Mouse (Mus musculus): ENCODE data around the gene Fscn3. TPM values are rescaled to one million over a fixed set of nuclear protein-coding genes. Genes with fewer than 3 reads are reported as not detected.

Gene Fscn3
- polyA plus RNA-seq, 1 experiment from 2014 or later, result not detected

DNA sequence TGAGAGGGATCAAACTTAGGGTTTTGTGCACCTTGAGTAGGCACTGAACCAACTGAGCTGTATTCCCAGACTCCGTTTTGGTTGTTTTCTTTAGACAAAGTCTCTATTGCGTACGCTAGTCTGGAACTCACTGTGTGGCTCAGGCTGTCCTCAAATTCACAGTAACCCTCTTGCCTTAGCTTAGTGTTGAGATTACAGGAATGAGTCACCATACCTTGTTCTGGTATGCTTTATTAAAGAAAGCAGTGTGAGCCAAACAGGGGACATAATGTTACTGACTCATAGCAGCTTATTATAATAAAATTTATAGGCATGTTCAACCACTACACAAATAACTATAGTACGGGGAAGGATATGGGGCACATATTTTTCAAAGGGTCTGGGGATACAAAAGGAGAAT, 46.6 kb downstream of the Fscn3 start:
- no peak for ATAC-seq (ENCODE audit: low FRiP score)
- H3K27ac ChIP-seq, result no peak overlapping the region
- H3K36me3 ChIP-seq, result no peaks in the 10 kb centered on the region
- WGBS, result 86% methylated on average over 4 of the region's 4 CpGs
- no peaks in the 10 kb centered on the region for H3K9me3 ChIP-seq (replicated peaks)
- 0 out of 2 replicates have a peak, but pooled peaks cover 4% of the 10 kb centered on the region for H3K4me1 ChIP-seq
- H3K4me3 ChIP-seq, result no peak overlapping the region
- H3K27me3 ChIP-seq, result no peaks in the 10 kb centered on the region
- H3K9ac ChIP-seq, result no peak overlapping the region
- no peak overlapping the region for H3K4me2 ChIP-seq (replicated peaks)

DNA sequence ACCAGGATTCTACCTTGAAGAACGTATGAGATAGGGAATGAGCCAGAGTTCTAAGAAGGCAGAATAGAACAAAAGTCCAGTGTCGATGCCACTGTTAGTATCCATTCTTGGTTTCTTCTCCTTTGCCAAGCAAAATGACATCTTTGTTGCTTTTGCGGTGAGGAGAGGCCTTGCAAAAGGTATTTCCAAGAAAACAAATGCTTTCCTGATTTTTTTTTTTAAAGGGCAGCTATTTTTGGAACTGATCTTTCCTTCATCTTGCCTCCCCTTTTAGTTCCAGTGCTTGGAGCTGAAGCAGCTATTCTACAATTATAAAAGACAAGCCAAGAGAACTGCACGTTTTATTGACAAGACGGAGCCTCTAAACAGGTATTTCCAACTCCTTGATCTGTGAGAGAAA, 47.2 kb downstream of the Fscn3 start, which contains the start of gene Snd1:
TSS of gene Snd1 (plus strand) at position 301 of the 400 bp plus-strand sequence.
- no peaks in the 10 kb centered on the region for H3K9me3 ChIP-seq (replicated peaks)
- ATAC-seq (ENCODE audit: low FRiP score), result no peak
- H3K9ac ChIP-seq, result no peak within 1 kb of the TSS
- 81% methylated on average over 5 of the region's 5 CpGs for WGBS
- no peaks in the 10 kb centered on the region for H3K27me3 ChIP-seq
- 0 out of 2 replicates have a peak, but pooled peaks cover 7% of the 10 kb centered on the region for H3K4me1 ChIP-seq
- H3K27ac ChIP-seq, result no peak within 1 kb of the TSS
- no peak within 1 kb of the TSS for H3K4me3 ChIP-seq
- no peak within 1 kb of the TSS for H3K4me2 ChIP-seq (replicated peaks)
- no peaks in the 10 kb centered on the region for H3K36me3 ChIP-seq

DNA sequence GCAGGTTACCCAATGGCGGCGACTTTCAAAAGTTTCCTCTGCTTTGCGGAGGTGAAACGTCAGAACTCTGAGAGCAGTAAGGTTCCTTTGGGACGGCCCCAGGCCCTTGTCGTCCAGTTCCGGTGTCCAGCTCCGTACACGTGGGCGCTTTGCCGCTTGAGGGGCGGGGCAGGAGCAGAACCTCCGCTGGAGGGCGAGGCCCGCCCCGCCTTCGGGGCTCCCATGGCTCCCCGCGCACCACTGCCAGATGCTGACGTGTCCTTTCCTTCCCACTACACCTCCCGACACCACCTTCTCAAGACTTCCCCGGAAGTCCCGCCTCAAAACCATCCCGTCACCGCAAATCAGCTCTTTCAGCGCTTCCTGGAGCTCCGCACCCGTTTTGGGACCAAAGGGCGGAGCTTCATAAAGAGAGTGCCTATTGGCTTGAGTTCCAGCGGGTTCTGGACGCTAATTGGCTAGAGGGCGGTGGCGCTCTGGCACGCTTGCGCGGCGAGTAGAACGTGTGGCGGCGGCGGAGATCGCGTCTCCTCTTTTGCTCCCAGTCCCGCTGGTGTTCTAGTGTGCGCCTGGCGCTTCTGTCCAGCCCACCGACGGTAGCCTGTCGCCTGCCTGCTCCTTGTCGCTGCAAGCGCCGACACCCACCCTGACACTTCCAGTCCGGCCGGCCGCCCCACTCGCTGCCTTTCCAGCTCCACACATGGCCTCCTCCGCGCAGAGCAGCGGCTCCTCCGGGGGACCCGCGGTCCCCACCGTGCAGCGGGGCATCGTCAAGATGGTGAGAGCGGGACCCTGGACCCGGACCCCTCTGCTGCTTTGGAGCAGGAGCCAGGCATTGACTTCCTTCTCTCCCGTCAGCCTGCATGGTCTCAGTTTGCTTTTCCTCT, 52.5 kb downstream of the Fscn3 start:
- peak overlapping the region; percentile 81 for H3K27ac ChIP-seq

DNA sequence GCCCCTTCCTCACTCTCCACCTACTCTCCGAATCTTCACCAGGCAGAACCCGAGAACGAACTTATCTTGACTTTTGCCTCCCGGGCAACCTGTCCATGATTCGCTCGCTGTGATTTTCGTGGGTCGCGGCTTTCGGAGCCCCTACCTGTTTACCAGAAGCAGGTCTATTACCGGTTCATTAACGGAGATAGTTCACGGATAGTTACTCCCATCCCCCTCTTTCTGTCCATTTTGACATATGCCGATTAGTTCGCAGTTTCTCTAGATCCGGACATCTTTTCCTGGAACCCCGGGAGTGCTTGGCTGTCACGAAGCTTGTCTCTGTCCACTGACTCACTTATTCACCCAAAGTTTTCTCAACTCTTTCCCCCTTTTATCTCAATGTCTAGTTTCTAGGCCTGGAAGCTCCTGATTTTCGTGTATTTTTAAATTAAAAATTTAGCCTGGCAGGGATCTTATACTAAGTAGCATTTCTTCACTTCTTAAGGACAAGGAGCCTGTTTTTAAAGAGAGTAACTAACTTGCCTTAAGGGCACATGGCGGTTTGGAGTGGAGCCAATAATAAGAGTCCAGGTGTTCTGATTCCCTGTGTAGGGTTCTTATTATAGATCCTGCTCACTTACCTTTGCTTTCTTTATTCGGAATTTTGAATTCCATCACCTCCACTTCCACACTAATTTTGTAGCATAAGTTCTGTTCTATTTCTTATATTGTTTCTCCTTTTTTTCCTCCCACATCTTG, 53.3 kb downstream of the Fscn3 start:
- 8% methylated on average over 21 of the region's 21 CpGs for WGBS
- H3K36me3 ChIP-seq, result 0 out of 2 replicates have a peak, but pooled peaks cover 4% of the 10 kb centered on the region
- no peak for ATAC-seq (ENCODE audit: low FRiP score)
- peaks cover 28% of the 10 kb centered on the region for H3K4me1 ChIP-seq
- peak overlapping the region; percentile 81; the same call in 1 of the 2 replicates for H3K27ac ChIP-seq
- H3K9ac ChIP-seq, result peak overlapping the region; percentile 80
- peak overlapping the region; percentile 77 for H3K4me2 ChIP-seq (replicated peaks)
- peak overlapping the region; percentile 93 for H3K4me3 ChIP-seq
- no peaks in the 10 kb centered on the region for H3K9me3 ChIP-seq (replicated peaks)
- H3K27me3 ChIP-seq, result no peaks in the 10 kb centered on the region

More for the DNA sequence above, 52.5 kb downstream of the Fscn3 start:
- H3K9ac ChIP-seq, result peak overlapping the region; percentile 80
- ATAC-seq (ENCODE audit: low FRiP score), result peak; percentile 100
- no peaks in the 10 kb centered on the region for H3K9me3 ChIP-seq (replicated peaks)
- H3K27me3 ChIP-seq, result no peaks in the 10 kb centered on the region
- peaks cover 24% of the 10 kb centered on the region for H3K4me1 ChIP-seq
- WGBS, result under 1% methylated on average over 68 of the region's 68 CpGs
- 0 out of 2 replicates have a peak, but pooled peaks cover 4% of the 10 kb centered on the region for H3K36me3 ChIP-seq
- H3K4me2 ChIP-seq (replicated peaks), result peak overlapping the region; percentile 77
- H3K4me3 ChIP-seq, result peak overlapping the region; percentile 93

DNA sequence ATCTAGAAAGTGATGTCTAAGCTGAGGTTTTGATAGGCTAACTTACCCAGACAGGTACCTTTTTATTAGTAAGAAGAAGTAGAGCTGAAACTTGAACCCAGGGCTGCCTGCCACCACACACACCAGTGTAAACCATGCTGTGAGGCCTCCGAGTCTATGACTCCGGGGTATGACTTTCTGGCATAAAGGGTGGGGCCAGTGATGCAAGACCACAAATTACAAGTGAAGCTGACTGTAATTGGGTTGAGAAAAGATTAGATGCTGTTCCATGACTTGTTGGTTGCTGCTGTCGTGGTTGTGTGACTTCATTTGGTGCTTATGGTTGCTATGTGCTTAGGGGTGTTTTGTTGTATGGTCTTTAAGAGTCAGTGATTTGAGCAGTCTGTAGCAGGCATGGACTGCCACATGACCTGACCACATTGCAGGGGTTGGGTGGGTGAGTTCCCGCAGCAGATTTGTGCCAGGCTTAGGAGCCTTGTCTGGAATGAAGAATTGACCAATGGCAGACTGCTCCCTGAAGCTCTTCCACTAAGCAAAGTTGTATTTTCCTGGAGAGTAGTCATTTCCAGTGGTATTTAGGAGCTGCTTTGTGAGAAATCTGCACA, 55.2 kb downstream of the Fscn3 start:
- 88% methylated on average over 4 of the region's 4 CpGs for WGBS
- peaks cover 28% of the 10 kb centered on the region for H3K4me1 ChIP-seq
- no peak for ATAC-seq (ENCODE audit: low FRiP score)
- H3K9ac ChIP-seq, result no peak overlapping the region
- 0 out of 2 replicates have a peak, but pooled peaks cover 4% of the 10 kb centered on the region for H3K36me3 ChIP-seq
- H3K27me3 ChIP-seq, result no peaks in the 10 kb centered on the region
- H3K9me3 ChIP-seq (replicated peaks), result no peaks in the 10 kb centered on the region
- H3K27ac ChIP-seq, result no peak overlapping the region
- no peak overlapping the region for H3K4me2 ChIP-seq (replicated peaks)
- no peak overlapping the region for H3K4me3 ChIP-seq

DNA sequence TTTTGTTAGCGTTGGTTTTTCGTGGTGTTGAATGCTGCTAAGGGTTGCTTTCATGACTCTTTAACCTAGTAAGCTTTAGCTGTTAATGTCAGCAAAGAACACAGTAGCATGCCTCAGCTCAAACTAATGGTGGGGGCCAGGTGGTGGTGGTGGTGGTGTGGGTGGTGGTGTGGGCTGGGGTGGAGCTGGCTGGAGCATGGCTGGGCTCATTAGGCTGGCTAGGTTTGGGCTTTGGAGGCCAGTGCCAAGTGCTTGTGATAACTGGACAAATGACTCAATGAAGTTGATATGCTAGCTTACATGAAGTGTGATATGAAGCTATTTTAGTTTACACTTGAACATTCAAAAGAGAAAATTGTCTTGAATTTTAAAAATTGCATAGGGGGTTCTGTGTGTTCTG, 58.4 kb downstream of the Fscn3 start:
- ATAC-seq (ENCODE audit: low FRiP score), result no peak
- Histone ChIP-seq H3K27me3 (no peaks in the 10 kb centered on the region), H3K27ac (no peak overlapping the region), H3K4me3 (no peak overlapping the region), H3K9ac (no peak overlapping the region), H3K4me2 (replicated peaks) (no peak overlapping the region), H3K9me3 (replicated peaks) (no peaks in the 10 kb centered on the region), H3K36me3 (0 out of 2 replicates have a peak, but pooled peaks cover 11% of the 10 kb centered on the region), H3K4me1 (peaks cover 19% of the 10 kb centered on the region)
- 95% methylated on average over 2 of the region's 2 CpGs for WGBS

DNA sequence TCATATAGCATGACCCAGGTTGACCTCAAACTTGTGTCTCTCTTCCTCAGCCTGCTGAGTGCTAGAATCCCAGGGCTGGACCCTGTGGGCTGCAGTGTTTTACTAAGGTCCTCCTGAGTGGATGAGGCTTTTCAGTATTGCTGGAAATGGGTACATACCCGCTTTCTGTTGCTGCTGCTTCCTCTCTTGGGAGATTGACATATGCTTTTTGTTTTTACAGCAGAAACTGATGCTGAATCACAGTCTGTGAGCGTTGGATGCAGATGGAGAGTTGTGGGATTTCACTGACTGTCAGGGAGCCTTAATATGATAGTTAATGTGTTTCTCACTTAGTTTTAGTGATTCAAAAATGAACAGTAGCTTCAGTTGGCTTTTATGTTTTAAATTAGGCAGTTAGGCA, 58.9 kb downstream of the Fscn3 start:
- H3K36me3 ChIP-seq, result 0 out of 2 replicates have a peak, but pooled peaks cover 11% of the 10 kb centered on the region
- no peaks in the 10 kb centered on the region for H3K27me3 ChIP-seq
- no peaks in the 10 kb centered on the region for H3K9me3 ChIP-seq (replicated peaks)
- no peak overlapping the region for H3K4me2 ChIP-seq (replicated peaks)
- H3K27ac ChIP-seq, result no peak overlapping the region
- no peak for ATAC-seq (ENCODE audit: low FRiP score)
- H3K4me1 ChIP-seq, result peaks cover 14% of the 10 kb centered on the region
- no peak overlapping the region for H3K4me3 ChIP-seq
- no peak overlapping the region for H3K9ac ChIP-seq
- WGBS, result 67% methylated on average over 2 of the region's 2 CpGs

DNA sequence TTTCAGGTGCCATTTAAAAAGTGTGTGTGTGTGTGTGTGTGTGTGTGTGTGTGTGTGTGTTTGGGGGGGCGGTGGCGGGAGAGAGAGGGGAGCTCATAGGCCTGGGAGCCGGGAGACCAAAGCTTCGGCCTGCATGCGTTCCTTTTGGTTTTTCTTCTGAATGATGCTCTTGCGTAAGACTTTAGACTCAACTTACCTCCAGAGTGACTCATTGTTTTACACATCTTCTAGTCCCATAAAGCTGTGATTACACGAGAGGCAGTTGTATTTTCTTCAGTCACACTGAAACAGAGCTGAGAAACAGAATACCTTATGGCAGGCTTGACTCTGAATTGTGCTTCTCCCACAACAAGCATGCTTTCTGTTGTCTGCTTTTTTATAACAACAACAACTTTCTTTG, 59.3 kb downstream of the Fscn3 start:
- no peaks in the 10 kb centered on the region for H3K27me3 ChIP-seq
- no peak overlapping the region for H3K4me2 ChIP-seq (replicated peaks)
- no peak overlapping the region for H3K27ac ChIP-seq
- no peak for ATAC-seq (ENCODE audit: low FRiP score)
- H3K4me1 ChIP-seq, result peaks cover 10% of the 10 kb centered on the region
- 87% methylated on average over 7 of the region's 7 CpGs for WGBS
- H3K9me3 ChIP-seq (replicated peaks), result no peaks in the 10 kb centered on the region
- H3K9ac ChIP-seq, result no peak overlapping the region
- 0 out of 2 replicates have a peak, but pooled peaks cover 7% of the 10 kb centered on the region for H3K36me3 ChIP-seq
- H3K4me3 ChIP-seq, result no peak overlapping the region

Other genes with a start within 250 kb of the Fscn3 start
- gene Zfp800, start 29.8 kb upstream of the Fscn3 start, polyA plus RNA-seq (2016; fragmentation: Nextera tagmentation; extraction: Ambion mirVana), result 21.7 and 22.9 TPM in 2 replicates
- gene Arf5, start 4.2 kb upstream of the Fscn3 start, polyA plus RNA-seq (2016; fragmentation: Nextera tagmentation; extraction: Ambion mirVana), result 325 and 330 TPM in 2 replicates
- 16.0 and 16.4 TPM in 2 replicates for gene Gcc1, start 601 bp downstream of the Fscn3 start, polyA plus RNA-seq (2016; fragmentation: Nextera tagmentation; extraction: Ambion mirVana)
- gene Pax4, start 21.6 kb downstream of the Fscn3 start, polyA plus RNA-seq (2016; fragmentation: Nextera tagmentation; extraction: Ambion mirVana), result not detected in 2 replicates
- gene Snd1, start 47.4 kb downstream of the Fscn3 start, polyA plus RNA-seq (2016; fragmentation: Nextera tagmentation; extraction: Ambion mirVana), result 113 TPM in 2 replicates

Data from hindbrain, embryonic 12.5 days (tissue).